Mouse (Mus musculus) monocyte, adult 59 days (primary cell): Measurements from ENCODE around the gene Utp15. TPM values are rescaled to one million over a fixed set of nuclear protein-coding genes. Genes with fewer than 3 reads are reported as not detected.

Experiments
- total RNA-seq, 2 experiments: library from RNA; stranded (reverse); gene quantifications; one replicate each; pipeline ENCODE4 v1.2.4; 2023

Gene Utp15
- total RNA-seq: 10 to 100 TPM; 25.8 to 26.6 TPM

DNA sequence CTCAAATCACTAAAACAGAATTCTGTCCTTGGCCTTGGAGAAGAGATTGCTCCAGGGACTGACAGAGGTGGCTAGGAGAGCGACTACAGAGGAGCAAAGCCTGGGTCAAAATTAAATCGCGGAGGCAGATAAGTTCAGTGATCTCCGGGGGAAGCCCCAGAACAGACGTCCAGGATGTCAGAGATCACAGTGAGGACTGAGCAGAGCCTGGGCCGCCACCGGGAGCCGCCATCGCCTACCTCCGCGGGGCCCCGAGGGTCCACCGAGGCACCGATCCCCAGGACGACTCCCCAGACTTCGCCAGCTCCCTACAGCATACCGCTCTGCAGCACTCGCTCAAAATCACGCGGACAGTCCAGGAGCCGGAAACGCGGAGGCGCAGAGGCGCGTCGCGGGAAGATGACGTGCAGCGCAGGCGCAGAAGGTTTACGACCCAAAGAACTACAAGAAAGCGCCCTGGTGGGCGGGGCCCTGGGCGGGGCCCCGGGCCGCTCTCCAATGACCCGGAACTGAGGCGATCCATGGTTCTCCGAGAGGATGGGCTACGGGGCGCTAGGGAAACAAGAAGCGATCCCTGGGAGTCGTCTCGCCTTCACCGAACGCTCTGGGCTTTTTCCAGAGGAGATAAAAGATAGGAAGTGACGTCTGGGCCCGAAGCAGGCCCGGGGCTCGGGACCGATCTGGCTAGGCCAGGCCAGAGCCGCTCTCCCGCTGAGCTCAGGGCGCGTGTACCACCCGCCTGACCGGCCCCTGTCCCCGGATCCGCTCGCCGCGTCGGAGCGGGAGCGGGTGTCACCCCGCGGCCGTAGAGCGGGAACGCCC lies at the start of gene Utp15, which contains the start of gene Ankra2:
Gene Utp15 (minus strand): TSS at position 406 of the 822 bp plus-strand sequence.
Gene Ankra2 (plus strand): TSS at position 439 of the 822 bp plus-strand sequence.

DNA sequence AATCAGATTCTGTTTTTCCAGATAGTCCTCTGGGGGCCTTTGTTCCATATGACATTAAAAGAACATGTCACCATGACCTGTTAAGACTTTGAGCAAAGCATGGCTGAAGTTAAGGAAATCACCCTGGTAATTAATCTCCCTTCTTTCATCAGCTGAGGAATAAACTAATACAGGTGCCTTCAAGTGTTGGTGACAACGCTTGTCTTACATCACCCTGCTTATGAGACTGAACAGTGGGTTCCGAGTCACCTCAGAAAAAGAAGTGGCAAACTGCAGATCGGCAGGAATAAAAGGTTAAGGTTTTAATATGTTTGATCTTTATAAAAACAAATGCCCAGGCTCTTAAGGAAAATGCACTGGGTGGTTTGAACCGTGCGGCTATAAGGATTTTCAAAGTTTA lies 16.8 kb upstream of the Utp15 start, which contains the start of gene Gm21976:
Gene Gm21976 (plus strand): TSS at position 202 of the 400 bp plus-strand sequence.

DNA sequence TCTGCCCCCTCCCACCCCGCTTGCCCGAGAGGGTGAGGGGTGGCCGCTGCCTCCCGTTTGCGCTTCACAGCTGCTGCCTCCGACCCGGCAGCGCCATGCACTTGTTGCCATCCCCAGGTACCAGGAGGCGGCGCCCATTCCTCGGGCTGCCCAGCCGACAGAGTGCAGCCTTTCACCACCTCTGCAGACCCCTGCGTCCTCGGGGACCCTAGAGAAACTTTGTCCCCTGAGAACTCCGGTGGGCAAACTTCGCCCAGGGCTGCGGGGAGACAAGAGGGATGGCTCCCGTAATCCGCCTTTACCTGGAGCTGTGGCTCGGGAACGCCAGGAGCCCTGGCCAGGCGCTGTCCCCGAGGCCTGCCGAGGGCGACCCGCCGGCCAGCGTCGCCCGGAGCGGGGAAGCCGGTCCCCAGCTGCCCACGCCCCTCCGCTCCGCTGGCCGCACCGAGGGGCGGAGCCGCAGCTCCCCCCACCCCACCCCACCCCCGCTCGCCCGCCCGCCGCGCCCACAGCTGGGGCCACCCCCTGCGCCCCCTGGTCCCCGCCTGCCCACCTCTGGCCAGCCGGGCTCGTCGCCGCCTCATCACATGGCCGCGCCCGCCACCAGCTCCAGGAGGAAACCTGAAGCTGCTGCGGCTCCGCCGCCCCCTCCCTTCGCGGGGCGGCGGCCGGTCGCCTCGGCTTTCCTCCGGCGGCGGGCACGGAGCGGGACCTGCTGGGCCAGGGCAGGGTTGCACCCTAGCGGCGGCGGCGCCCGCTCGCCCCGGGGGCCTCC lies 56.9 kb downstream of the Utp15 start, which contains the start of gene Arhgef28:
Gene Arhgef28 (minus strand): TSS at position 669 of the 775 bp plus-strand sequence.

Other genes with a start within 250 kb of the Utp15 start
- gene Arhgef28, start 56.6 kb downstream of the Utp15 start, total RNA-seq: not detected
- gene Ankra2, start within 50 bp of the Utp15 start, total RNA-seq: 10 to 100 TPM; 22.9 to 25.4 TPM
- gene Gm21976, start 16.8 kb upstream of the Utp15 start, total RNA-seq: not detected
- gene Btf3, start 54.0 kb upstream of the Utp15 start, total RNA-seq: 100 to 1,000 TPM; 384 to 401 TPM
- not detected for gene Foxd1, start 91.2 kb upstream of the Utp15 start, total RNA-seq
- gene Gm10320, start 229.0 kb upstream of the Utp15 start, total RNA-seq: not detected